Mouse (Mus musculus) frontal cortex, adult 2 months (tissue): ENCODE data around the gene Zfp119b. TPM values are rescaled to one million over a fixed set of nuclear protein-coding genes. Genes with fewer than 3 reads are reported as not detected.
"Not testable (repeated sequence)": the region's sequence is repeated elsewhere in the genome, so short reads cannot be mapped to it uniquely, and the experiment has no call there.

Experiments
- DNase-seq, 2 experiments: peaks; one replicate each; pipeline ENCODE4 v3.0.0; 2022; ENCODE audit warnings: low spot score in 1 of 2; ENCODE audit errors: extremely low spot score in 1 of 2
- polyA plus RNA-seq: library from polyadenylated mRNA; depleted of rRNA; stranded (reverse); fragments of >200 nt; gene quantifications from 2 replicates; pipeline ENCODE4 v1.2.3, GENCODE M21; 2012

Zfp119b gene
- polyA plus RNA-seq, 1 experiment, result 2.4 TPM

DNA sequence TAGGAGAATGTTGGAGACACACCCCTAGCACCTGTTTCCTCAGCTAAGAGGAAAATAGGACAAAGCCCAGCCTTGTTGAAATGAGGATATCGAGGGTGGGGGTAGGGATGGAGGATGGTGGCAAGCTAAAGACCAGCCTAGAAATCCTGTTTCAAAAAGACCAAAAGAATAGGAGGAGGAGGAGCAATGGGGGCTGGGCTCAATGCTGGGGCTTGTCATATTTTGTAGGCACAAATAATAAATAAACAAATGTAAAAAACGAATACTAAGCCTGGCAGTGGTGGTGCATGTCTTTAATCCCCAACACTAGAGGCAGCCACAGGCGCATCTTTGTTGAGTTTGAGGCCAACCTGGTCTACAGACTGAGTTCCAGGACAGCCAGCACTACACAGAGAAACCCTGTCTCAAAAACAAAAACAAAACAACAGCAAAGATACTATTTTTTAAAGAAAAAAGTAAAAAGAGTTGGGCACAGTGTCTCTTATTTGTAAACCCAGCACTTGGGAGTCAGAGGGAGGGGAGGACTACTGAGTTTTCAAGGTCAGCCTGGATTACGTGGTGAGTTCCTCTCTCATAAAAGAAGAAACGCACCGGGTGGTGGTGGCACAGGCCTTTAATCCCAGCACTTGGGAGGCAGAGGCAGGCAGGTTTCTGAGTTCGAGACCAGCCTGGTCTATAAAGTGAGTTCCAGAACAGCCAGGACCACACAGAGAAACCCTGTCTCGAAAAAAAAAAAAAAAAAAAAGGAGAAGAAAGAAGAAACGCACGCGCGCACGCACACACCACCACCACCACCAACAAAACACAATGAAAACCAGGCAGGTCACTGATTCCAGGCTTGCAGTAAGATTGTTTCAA lies 8.7 kb upstream of the Zfp119b start:
- DNase-seq, result no peak

DNA sequence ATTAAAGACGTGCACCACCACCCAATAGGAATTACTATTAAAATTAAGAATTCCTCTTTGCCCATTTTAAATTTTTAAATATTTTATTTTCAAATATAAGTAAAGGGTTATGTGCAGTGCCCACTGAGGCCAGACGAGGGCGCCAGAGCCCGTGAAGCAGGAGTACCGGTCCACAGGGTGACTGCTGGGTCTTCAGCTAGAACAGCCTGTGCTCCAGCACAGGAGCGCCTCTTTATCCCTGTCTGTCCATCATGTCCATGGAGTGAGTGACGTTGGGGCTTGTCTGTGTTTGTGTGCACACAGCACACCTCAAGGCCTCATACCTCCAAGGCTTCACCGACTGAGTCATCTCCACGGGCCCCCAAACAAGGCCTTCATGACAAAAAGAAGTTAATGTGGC lies 7.9 kb upstream of the Zfp119b start:
- DNase-seq, result peak in 1 of 2 experiments; percentile 84

DNA sequence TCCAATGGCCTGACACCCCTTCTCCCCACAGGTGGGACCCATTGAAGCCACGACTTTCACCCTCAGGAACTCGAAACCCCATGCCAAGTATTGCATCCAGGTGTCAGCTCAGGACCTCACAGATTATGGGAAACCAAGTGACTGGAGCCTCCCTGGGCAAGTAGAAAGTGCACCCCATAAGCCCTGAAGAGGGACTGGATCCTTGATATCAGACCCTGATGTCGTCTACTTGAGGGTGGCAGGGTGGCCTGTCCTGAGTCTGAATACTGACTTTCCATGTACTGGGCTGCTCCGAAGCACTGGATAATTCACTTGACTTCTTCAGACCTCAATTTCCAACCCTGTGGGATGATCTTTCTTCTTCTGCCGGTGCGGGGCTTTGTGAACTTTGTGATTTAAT lies 7.3 kb upstream of the Zfp119b start:
- DNase-seq, result no peak

DNA sequence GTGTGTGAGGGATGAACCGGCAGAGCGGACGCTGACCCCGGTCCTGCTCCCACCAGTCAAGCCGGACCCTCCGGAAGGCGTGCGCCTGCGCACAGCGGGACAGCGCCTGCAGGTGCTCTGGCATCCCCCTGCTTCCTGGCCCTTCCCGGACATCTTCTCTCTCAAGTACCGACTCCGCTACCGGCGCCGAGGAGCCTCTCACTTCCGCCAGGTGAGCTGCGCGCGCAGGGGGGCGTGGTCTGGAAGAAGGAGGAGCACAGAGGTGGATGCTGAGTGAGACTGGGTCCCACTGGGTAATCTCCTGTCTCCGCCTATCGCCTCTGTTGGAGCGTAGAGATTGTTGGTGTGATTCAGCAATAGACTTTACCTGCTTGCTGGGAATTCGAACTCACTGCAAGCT lies 6.8 kb upstream of the Zfp119b start:
- peak in 1 of 2 experiments; percentile 84 for DNase-seq

DNA sequence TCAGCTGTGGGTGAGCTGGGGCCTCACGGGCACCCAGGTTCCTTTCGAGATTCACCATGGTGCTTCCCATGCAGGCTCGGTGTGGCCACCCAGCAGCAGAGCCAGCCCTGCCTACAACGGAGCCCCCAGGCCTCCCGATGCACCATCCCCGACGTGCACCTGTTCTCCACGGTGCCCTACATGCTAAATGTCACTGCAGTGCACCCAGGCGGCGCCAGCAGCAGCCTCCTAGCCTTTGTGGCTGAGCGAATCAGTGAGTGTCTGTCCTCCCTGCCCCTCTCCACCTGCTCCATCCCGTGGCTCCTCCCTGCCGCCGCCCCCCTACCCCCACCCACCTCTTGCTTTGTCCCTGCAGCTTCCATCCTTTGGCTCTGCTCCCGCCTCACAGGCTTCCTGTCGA lies 4.9 kb upstream of the Zfp119b start:
- no peak for DNase-seq

DNA sequence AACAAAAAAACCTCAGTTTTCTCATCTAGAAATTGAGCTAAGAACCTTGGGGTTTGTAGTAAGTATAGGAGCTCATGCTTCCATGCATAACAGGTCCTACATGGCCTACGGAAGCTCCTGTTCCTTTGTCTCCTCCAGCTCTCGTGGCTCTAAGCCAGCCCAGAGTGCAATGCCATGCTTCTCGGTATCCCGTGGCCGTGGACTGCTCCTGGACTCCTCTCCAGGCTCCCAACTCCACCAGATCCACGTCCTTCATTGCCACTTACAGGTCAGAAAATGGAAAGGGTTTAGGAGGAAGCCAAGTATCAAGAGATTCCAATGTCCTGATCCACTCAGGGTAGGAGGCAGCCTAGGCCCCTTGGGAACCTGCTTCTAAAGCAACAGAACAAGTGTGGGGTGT lies 4.5 kb upstream of the Zfp119b start:
- no peak for DNase-seq

DNA sequence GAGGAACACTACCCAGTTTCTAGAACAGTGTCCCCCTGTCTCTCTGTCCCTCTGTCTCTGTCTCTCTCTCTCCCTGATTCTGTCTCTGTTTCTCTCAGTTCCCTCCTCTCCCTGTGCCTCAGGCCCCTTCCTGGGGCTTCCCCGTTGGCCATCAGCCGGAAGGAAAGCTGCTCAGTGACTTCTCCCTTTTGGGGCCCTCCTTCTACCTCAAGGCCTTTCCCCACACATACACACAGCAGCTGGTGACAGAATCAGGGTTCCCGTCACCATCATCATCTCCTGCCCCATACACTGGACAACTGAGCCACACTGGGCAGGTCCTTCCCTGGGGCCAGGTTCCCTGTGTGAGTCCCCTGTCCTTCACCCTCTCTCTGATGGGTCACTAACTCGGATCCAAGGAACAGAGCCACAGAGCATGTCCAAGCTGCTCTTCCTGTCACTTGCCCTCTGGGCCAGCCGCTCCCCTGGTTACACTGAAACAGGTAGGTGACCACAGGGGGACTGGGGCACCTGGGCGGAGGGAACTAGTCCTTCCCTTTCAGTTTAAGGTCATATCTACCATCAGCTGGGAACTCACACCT lies 3.2 kb upstream of the Zfp119b start, which contains the start of gene Ebi3:
Gene Ebi3 (plus strand): TSS at position 194 of the 581 bp plus-strand sequence.
- no peak for DNase-seq

DNA sequence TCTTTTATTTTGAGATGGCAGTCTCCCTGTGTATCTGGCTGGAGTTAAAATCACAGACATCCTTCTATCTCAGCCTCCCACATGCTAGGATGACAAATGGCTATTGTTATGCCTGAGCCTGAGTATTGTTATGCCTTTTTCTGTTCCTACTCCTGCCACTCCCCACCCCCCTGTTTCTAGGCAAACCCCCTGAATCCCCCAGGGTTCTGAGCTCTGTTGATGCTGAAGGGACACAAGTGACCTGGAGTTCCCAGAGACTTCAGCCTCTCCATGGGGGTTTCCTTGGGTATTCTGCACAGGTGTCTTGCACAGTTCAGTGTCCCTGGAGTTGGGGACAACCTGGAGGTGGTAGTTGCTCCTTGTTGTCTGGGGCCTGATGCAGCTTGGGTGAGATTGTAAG lies 2.7 kb upstream of the Zfp119b start:
- no peak for DNase-seq

DNA sequence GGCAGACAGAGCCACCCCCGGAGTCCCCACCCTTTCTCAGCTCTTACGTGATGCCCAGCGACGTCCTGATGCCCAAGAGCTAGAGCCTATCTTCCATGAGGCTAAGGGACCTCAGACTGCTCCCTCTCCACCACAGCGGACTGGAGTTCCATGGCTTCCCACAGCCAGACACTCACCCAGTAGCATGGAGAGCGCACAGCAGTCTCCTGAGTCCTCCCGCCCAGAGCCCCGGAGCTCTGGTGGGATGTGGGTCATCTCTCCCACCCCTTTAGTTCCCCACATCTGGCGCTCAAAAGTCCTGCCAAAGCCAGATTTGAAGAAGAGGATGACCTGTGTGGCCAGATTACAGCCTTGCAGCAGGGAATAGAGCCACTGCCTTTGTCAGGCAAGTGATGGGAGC lies 1.3 kb upstream of the Zfp119b start:
- DNase-seq, result no peak

DNA sequence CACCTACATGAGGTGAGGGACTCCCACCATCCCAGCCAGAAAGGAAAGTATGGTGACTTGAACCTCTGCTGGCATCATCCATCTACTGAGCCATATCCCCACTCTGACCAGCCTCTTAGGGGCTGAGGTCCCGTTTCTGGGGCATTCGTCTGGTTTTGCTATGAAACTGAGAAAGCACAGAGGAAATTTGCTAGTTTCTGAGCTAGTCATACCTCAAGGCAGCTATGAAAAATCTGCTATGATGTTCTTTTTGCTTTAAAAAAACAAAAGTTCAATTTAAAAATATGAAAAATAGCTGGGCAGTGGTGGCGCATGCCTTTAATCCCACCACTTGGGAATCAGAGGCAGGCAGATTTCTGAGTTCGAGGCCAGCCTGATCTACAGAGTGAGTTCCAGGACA lies 653 bp downstream of the Zfp119b start:
- no peak for DNase-seq

DNA sequence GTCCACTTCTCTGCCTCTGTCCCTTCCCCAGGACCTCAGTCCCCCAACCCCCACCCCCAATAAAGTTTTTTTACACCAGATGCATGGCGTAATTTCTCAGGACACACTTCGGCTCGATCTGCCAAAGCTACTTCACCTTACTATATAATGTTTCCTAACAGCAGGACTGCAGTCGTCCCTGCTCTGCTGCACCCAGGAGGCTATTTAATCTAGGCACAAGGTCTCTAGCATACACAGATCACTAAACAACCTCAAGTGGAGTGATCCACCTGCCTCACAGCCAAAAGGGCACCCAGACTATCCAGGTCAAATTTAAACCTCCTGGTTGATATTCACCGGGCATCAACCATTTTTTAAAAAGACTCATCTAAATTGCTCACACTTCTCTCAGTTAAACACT lies 3.6 kb downstream of the Zfp119b start:
- DNase-seq, result peak in 1 of 2 experiments; percentile 21

DNA sequence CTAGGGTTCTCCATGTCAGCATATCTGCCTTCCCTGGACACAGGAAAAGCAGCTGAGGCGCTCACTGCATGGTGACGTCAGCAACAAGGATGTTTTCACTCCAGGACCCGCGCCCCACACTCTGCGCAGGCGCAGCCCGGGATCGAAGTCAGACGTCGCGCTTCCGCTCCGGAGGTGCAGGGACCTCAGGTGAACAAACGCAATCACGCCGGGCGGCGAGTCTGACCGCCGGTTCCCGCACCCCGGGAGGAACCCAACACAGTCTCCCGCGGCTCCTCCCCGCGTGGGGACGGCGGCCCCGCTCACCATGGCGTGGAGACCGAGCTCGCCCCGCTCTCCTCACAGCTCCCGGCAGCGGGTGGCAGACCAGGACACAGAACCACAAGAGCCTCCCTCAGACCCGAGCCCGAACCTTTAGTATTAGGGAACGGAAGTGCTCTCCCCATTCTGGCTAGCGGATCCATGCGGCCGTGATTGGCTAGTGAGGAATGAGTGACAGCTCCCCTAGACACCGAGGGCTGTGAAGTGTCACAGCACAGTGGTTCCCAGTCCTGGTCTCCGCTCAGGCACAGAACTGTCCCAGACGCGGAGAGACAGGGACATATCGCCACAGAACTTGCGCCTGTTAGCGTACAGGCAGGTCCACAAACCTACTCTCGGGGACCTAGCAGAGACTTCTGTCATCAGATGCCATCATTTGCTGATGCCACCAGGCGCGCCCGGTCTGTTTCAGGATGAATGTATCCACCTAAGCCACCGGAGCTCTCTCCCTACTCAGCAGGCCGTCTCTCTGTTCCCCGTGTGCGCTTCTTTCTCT lies 4.2 kb downstream of the Zfp119b start:
- DNase-seq, result peak; percentile 96 to 98

DNA sequence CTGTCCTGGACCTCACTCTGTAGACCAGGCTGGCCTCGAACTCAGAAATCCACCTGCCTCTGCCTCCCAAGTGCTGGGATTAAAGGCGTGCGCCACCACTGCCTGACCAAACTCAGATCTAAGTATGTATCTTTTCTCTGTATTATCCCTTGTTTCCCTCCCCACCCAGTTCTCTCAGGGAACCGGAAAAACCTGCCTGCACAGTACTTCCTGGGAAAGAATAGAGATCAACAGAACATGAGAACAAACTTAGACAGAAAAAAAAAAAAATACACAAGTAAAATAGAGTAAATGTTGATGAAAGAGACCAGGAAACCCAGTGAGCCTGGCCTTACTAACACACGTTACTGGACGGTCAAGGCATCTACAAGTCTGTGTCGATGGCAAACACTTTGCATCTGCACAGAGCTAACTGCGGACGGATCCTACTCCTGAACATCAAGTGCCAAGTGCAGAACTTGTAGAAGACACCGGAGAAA lies 4.9 kb downstream of the Zfp119b start:
- DNase-seq, result not testable (repeated sequence)

DNA sequence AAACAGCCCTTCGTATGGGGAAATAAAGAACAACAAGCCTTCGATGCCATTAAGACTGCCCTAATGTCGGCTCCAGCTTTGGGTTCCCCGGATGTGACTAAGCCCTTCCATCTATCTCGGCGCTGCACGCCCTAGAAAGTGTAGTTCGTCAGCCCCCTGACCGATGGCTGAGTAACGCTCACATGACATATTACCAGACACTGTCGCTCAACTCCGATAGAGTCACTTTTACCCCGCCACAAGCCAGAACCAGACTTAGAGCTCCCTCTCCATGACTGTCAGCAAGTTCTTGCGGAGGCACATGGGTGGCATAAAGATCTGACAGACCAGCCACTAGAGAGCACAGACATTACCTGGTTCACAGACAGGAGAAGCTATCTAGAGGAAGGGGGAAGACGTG lies 16.1 kb downstream of the Zfp119b start:
- no peak for DNase-seq

DNA sequence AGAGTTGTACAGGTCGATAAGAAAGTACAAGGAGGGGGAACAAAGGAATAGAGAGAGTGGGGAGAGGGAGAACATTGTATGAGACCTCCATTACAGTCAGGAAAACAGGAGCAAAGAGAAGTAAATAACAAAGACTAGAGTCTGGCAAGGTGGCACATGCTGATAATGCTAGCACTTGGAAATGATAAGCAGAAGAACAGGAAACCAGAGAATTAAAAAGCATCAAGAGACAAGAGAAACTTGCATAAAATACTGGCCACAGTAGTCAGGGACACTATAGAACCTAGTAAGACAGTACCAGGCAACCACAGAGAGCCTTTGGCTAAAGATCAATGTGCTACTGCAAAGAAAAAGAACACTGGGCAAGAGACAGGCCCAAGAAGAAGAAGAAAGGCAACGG lies 16.7 kb downstream of the Zfp119b start:
- DNase-seq, result no peak

DNA sequence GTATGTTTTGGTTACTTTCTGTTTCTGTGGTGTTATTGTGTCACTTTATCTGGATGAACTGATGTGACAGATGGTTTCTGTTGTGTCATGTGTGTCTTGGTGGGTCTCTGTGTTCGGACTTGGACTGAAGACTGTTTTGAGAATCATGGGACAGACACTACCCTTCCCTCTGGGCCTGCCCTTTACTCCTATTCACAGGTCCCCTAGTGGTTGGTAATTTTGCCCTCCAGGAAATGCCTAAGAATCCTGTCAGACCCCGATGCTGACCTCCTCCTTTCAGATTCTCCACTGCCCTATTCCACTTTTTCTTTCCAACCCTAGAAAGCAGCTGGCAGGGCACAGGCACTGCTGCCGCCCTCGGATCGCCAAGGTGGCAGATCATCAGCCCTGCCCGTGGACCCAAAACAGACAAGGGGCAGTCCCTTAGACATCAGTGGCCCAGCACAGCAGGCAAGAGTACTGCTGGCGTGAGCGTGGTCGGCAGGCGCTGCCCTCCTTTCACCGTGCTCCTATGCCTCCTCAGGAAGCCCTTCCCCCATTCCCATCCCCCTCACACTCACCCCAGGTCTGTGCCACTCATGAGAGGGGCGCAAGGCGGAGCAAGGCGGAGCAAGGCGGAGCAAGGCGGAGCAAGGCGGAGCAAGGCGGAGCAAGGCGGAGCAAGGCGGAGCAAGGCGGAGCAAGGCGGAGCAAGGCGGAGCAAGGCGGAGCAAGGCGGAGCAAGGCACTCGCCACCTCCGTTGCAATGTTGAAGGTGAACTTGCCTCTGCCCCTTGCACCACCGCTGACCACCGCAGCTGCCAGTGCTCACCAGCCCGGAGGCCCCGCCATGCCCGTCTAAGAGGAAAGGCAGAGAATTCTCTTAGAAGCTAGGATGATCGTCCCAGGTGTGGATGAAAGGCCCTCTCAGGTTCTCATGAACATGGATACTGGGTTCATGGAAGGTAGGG lies 17.5 kb downstream of the Zfp119b start:
- peak in 1 of 2 experiments; percentile 64 for DNase-seq

DNA sequence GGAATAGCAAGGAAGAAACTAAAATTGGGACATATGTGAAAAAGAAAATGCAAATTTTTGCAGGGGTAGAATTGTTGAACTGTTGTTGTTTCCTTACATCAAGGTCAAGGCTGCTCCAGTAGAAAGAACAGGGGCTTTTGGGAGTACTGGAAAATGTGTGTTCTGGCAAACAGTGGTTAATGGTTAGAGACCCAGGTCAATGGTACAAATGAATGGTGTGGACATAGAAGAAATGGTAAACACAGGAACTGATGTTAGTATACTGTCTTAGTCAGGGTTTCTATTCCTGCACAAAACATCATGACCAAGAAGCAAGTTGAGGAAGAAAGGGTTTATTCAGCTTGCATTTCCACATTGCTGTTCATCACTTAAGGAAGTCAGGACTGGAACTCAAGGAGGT lies 42.6 kb downstream of the Zfp119b start:
- DNase-seq, result no peak

DNA sequence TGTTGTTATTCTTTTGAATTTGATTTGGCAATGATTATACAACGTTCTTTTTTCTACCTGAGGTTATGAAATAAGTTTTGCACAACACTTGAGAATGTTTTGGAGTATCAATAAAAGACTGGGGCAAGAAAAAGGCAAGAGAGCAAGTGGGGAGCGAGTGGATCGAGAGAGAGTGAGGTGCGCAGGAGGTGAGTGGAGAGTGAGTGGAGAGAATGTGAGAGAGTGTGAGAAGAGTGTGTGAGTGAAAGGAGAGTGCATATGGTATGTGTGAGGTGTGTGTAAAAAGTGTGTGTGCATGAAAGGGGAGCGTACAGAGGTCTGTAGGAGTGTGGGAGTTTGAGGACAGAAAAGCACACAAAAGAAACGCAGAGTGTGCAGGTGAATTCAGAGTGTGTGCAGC lies 45.2 kb downstream of the Zfp119b start:
- DNase-seq, result no peak

DNA sequence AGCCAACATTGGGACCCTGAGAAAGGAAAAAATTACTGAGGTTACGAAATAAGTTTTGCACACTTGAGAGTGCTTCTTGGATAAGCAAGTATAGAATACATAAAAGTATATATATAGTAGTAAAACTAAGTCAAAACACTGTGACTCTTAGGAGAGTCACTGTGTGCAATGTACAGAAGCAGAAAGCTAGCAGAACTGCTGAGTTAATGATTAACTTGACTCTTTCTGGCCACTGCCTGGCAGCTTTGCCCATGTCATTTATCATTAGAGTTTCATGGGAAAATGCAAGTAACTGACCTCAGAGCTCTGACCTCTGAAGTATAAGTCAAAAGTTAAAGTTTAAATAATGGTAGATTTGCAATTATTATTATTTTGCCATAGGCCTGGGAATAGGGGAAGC lies 45.6 kb downstream of the Zfp119b start:
- no peak for DNase-seq

DNA sequence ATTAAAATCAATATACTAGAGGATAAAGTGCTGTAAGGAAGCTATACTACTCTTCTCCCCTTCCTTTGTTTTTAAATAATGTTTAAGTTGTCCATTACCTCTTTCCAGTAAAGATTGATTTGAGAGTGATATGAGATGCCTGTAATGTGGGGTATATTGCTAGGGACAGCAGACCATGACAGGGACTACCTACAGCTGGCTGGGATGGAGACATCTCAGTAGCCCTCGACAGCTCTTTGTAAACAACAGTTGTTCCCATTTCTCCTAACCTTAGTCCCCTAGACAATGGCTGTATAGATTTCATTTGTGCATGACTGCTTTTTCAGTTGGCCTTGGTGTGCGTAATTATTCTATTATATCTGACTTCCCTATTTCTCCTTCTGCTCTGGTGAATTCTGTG lies 46.2 kb downstream of the Zfp119b start:
- no peak for DNase-seq
